Mouse (Mus musculus): ENCODE measurements around the gene Ttll5. TPM values are rescaled to one million over a fixed set of nuclear protein-coding genes. Genes with fewer than 3 reads are reported as not detected.
A peak's percentile ranks its signal among the peaks of the same experiment; 100 is the strongest.

The Ttll5 gene
- total RNA-seq, 1 experiment from 2014 or later: 21.7 TPM

DNA sequence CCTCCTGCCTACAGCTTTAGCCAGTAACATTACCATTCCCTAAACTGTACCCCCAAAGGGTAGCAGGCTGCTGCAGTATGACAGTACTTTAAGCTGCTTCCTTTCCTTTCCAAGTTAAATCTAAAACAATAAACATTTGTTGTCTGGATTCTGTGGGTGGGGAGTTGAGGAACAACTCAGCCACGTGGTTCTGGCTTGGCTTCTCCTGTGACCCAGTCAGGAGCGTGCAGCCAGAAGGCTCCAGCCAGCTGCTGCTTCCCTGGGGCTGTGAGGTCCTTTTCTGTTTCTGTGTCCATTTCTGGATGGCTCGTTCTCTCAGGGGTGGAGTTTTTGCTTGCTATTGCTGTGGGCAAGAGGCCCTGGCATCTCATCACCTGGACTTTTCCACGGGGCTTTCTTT is 149.6 kb downstream of the Ttll5 start:
- no peak for ATAC-seq (replicated peaks in 1 of 2; ENCODE audit: insufficient read depth in 1 of 2, low FRiP score in 2 of 2, low TSS enrichment in 1 of 2, low read depth in 1 of 2, poor library complexity in 2 of 2, severe bottlenecking in 2 of 2)

DNA sequence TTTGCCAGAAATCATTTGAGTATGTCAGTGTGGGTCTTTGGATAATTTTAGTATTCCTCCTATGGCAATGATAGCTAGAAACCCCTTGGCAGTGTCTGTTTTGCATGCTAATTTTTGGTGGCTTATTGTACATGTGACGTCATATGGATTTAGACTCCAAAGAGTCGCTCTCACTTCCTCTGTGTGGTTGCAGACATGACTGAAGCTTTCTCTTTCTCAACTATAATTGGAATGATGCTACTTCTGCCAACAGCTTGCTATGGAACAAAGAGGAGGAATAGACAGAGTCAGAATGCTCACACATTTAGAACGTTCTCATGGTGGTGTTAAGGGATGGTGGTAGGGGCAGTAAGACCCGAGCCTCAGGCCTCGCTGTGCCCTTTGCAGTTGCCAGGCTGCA is 155.5 kb downstream of the Ttll5 start:
- ATAC-seq (replicated peaks in 1 of 2; ENCODE audit: insufficient read depth in 1 of 2, low FRiP score in 2 of 2, low TSS enrichment in 1 of 2, low read depth in 1 of 2, poor library complexity in 2 of 2, severe bottlenecking in 2 of 2): peak in 1 of 2 experiments; percentile 21; a peak in 1 of 4 replicates

DNA sequence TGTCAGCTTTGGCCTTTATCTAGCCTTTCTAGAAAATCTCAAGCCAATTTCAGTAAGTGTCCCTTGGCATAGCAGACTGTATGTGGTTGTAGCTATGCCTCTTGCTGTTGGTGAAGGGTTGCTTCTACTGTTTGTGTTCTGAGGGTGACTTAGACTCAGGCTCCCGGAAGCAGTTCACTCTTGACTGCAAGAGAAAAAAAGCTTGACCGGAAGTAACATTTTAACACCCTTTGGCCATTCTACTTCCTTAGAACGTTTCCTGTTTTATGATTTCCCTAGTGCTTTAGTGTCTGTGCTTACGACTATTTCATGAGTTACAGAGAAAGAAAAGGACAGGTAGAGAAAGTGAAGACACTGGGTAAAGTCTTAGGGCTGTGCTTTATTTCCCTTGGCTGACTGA is 161.1 kb downstream of the Ttll5 start:
- no peak for ATAC-seq (replicated peaks in 1 of 2; ENCODE audit: insufficient read depth in 1 of 2, low FRiP score in 2 of 2, low TSS enrichment in 1 of 2, low read depth in 1 of 2, poor library complexity in 2 of 2, severe bottlenecking in 2 of 2)

DNA sequence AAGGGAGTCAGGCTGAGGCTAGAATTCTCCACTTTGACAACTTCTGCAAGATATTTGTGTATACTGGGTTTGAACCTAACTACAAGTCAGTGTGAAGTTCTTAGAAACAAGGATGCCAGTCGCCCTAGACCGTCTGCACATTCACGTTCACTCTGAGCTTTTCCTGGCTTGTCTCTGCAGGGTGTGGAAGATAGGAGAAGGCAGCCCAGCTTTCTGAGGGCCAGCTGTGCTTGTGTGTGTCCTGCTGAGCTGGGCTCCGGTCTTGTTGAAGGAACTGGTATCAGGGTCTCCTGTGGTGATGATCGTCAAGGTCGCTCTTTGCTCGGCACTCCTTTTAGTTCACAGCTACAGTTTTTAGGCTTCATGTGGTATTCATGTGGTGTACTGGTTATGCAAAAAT is 161.6 kb downstream of the Ttll5 start:
- ATAC-seq (replicated peaks in 1 of 2; ENCODE audit: insufficient read depth in 1 of 2, low FRiP score in 2 of 2, low TSS enrichment in 1 of 2, low read depth in 1 of 2, poor library complexity in 2 of 2, severe bottlenecking in 2 of 2): no peak

DNA sequence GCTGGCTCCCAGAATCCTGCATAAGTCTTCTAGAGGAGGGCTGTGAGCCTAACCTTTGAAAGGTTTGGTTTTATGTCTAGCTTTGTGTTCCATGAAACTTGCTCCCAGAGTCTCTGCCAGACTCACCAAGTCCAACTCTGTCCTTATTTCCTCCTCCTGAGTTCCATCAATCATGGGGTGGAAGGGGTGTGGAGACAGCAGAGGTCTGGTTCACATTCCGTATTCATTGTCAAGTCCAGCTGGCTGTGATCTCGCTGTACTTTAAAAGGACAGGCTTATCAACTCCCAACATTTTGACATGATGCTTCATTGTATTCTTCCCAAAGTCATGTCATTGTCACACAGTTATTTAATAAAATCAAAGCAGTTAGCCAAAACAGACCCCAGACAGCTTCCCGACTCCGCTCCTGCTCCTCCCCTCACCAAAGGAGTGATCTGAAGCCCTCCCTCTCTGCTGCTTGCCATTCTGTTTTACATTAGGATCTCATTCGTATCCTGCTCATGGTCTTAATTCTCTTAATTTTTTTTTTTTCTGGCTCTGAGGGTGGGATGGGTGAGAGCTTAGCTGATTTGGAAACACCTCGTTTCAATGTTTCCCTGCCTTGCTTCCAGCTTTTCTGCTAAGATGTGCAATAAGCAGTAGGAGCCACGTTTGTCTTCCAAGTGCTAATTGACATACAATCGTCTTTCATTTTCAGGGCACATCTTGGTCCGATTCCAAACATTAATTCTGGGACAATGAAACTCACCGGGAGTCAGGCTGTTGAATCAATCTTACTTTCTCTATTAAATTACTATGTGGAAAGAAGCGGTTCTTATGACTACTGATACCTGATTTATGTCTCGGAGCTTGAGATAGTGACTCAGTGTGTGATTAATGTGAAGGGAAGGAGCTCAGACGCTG is 162.3 kb downstream of the Ttll5 start:
- ATAC-seq (replicated peaks in 1 of 2; ENCODE audit: insufficient read depth in 1 of 2, low FRiP score in 2 of 2, low TSS enrichment in 1 of 2, low read depth in 1 of 2, poor library complexity in 2 of 2, severe bottlenecking in 2 of 2): no peak

DNA sequence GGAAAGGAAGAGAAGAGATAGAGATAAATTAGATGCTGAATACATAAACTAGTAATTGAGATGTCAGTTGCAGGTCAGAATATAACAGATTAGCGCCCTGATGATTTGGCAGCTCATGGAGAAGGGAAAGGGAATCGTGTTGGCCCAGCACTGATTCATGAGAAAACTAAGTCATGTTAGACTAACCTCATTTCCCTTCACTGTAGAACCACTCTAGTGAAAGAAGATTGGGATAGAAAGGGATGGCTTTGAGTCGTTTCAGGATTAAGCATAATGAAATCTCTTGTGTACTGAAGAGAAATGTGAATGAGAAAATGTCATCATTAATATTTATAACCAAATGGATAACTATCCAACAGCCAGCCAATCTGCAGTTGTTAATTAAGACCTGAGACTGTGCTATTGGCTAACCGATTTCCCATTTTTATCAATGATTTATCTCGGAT is 163.0 kb downstream of the Ttll5 start:
- ATAC-seq (replicated peaks in 1 of 2; ENCODE audit: insufficient read depth in 1 of 2, low FRiP score in 2 of 2, low TSS enrichment in 1 of 2, low read depth in 1 of 2, poor library complexity in 2 of 2, severe bottlenecking in 2 of 2): no peak

DNA sequence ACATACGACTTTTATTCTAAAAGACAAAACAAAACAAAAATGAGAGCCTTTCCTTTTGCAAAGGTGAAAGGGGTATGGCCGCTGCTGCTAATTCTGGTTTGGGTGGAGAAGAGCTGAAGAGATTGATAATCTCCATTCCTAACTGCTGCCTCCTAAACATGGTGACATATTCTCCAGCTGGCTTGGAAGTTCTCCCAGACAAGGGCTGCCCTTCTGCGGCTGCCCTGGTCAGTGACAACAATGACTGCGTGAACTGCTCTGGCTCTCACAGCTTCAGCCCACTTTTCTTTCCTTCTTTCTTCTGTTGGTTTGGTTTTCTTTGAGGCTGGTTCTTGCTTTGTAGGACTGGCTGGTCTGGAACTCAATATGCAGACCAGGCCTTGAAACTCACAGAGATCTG is 163.7 kb downstream of the Ttll5 start:
- no peak for ATAC-seq (replicated peaks in 1 of 2; ENCODE audit: insufficient read depth in 1 of 2, low FRiP score in 2 of 2, low TSS enrichment in 1 of 2, low read depth in 1 of 2, poor library complexity in 2 of 2, severe bottlenecking in 2 of 2)

DNA sequence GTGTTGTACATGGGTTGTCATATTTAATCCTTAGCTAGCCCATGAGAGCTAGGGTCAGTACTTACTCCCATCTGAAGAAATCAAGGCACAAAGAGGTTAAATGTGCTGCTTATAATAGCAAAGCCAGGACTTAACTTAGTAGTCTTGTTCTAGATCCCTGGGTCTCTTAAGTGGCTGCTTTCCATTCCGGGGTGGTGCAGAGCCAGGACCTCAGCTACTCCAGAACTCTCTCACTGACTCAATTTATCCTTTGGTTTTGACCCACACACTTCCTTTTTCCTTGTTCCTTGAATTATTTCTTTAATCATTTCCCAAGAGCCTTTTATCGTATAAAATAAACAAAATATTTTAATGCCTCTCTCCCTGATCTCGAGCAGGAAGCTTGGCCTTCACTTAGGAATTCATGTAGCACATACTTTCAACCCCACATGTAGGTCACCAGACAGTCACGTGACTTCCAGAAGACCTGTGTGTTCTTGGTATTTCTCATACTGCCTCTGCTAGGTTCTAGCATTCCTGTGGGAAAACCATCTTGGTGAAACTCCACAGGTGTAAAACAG is 164.4 kb downstream of the Ttll5 start:
- no peak for ATAC-seq (replicated peaks in 1 of 2; ENCODE audit: insufficient read depth in 1 of 2, low FRiP score in 2 of 2, low TSS enrichment in 1 of 2, low read depth in 1 of 2, poor library complexity in 2 of 2, severe bottlenecking in 2 of 2)

DNA sequence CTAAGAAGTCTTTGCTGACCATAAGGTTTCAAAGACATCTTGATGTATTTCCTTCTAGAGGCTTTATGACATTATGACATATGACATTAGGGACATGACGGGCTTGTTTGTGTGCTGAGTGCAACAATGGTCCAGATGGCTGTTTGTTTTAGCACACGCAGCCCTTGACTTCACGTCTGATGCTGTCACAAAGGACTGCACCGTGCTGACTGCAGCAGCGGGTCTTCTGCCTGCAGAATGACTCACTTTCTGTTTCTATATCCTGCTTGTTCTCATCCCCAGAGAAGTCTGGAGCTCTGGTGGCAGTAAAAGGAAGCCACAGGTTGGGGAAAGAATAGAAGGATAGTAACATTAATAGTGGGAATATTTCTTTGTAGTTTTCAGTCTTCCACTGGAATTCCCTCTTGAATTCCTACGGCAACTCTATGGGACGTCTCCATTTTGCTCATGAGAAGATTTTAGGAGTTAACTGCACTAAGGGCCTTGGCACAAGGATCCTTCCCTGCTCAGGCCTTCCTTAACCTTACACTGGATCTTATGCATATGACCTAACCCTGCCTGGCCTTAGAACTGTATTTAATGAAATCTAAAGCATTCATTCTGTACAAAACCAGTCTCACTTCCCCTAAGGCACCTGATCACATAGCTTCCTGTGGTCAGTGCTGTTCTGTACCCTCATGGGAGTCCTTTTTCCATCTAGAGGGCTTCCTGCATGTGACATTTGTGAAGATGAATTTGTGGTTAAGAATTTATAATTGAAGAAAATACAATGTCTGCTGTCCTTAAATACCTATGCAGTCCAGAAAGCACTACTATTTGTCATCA is 167.8 kb downstream of the Ttll5 start:
- ATAC-seq (replicated peaks in 1 of 2; ENCODE audit: insufficient read depth in 1 of 2, low FRiP score in 2 of 2, low TSS enrichment in 1 of 2, low read depth in 1 of 2, poor library complexity in 2 of 2, severe bottlenecking in 2 of 2): 0 out of 4 replicates have a peak, but pooled peaks of 1 of the 2 experiments have one; percentile 5

DNA sequence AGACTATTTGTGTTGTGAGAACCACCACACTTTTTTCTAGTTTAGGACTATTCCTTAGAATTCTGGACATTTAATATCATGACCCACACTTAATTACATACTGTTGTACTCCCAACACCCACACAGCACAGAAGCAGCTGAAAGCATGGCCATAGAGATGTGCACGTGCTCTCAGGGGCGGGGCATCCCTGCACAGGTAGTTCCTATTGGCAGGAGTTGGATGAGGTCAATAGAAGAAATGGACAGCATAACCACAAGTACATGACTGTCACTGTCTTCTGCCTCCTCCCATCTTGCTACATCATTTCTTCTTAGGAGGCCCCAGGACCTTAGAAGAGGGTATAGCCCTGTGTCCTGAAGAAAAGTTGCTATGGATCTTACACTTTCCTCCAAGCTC is 168.4 kb downstream of the Ttll5 start:
- no peak for ATAC-seq (replicated peaks in 1 of 2; ENCODE audit: insufficient read depth in 1 of 2, low FRiP score in 2 of 2, low TSS enrichment in 1 of 2, low read depth in 1 of 2, poor library complexity in 2 of 2, severe bottlenecking in 2 of 2)

DNA sequence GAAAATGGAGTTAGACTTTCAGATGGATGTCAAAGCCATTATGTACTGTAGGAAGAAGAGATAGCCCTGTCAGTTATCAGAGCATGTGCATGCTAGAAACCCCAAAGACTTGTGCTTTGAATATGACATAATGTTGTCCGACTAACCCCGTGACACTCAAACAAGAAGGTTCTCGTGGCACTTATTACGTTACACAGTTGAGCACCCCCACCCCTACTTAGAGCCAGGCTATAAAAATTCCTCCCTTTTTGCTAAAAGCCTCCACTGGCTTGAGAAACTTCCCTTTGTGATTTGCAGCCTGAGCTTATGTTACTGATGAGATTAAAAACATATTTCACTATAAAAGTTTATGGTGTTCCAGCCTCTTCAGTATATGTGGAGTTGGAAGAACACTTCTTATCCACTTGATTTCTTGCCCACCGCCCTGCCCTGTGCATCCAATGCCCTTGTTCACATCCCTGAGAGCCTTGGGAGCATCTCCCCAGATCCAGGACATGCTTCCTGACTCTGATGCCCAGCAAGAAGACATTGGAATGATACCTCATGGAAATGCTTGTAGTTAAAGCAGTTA is 169.4 kb downstream of the Ttll5 start:
- ATAC-seq (replicated peaks in 1 of 2; ENCODE audit: insufficient read depth in 1 of 2, low FRiP score in 2 of 2, low TSS enrichment in 1 of 2, low read depth in 1 of 2, poor library complexity in 2 of 2, severe bottlenecking in 2 of 2): no peak

DNA sequence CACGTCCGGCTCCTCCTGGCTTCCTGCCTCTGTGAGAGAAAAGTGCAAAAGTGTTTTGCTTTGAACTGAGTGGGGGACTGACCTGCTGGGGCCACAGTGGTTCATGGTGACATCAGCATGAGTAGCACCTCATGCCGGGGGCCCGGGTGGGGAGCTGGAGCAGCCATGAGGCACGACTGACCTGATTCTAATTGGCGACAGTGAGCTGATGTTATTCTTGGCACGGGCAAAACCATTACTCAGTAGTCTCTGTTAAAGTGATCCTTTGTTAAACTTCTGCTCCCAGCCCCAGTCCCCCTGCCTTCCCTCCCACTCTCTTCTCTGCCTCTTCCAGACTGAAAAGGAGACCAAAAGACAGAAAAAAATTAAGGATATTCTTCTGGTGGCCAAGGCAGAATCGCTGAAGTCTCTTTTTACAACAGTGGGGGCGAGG is 176.2 kb downstream of the Ttll5 start:
- ATAC-seq (replicated peaks in 1 of 2; ENCODE audit: insufficient read depth in 1 of 2, low FRiP score in 2 of 2, low TSS enrichment in 1 of 2, low read depth in 1 of 2, poor library complexity in 2 of 2, severe bottlenecking in 2 of 2): no peak

DNA sequence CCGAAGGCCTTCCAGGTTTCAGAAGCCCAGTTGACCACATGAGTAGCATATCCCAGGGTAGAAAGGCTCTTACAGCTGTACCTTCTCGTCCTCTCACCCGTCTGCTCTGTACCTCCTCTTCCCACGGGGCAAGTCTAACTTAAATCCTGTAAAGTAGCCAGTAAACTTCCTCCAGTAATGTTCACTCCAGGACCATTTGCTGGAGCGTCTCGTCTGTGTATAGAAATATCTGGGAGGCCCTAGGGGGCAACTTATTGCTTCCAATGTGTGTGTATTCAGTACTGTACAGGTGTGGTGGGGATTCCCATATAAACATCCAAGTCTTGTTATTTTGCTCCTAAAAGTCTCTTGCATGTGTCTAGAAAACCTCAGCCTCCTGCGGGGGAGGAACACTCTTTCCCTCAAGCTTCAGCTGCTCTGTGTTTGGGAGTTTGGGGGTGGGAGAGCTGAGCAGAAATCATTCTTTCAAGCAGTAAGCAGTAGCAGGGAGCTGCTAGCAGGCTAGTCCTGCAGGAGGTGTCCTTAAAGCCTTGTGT is 176.7 kb downstream of the Ttll5 start:
- ATAC-seq (replicated peaks in 1 of 2; ENCODE audit: insufficient read depth in 1 of 2, low FRiP score in 2 of 2, low TSS enrichment in 1 of 2, low read depth in 1 of 2, poor library complexity in 2 of 2, severe bottlenecking in 2 of 2): no peak

DNA sequence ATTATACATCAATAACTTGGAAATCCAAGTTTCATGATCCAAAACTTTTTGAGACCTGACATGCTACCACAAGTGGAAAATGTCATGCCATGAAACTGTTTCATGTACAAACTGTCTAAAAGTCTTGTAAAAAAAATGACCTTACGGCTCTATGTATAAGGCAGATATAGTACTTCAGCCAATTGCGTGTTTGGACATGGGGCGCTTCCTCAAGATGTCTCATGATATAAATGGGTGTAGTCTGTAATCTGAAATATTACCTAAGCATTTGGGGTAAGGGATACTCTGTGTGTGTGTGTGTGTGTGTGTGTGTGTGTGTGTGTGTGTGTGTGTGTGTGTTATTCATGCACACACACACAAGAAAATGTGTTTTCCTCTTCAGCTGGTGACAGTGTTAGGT is 180.2 kb downstream of the Ttll5 start:
- no peak for ATAC-seq (replicated peaks in 1 of 2; ENCODE audit: insufficient read depth in 1 of 2, low FRiP score in 2 of 2, low TSS enrichment in 1 of 2, low read depth in 1 of 2, poor library complexity in 2 of 2, severe bottlenecking in 2 of 2)

DNA sequence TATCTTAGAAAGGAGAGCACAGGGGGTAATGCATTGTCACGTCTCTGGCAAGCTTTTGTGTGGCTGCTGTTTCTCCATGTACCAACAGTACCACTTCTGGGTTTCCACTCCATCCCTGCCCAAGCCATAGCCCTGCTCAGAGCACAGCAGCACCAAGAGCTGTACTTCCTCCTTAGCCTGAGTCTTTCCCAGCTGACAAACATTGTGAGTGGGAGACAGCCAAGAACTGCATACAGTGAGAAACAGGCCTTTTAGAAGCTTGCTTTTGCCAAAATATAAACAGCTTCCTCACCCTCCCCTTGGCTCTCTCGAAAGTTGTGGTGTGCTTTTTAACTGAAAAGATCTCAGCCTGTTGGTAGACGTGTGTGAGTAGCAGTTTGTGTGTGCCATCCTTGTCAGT is 182.9 kb downstream of the Ttll5 start:
- ATAC-seq (replicated peaks in 1 of 2; ENCODE audit: insufficient read depth in 1 of 2, low FRiP score in 2 of 2, low TSS enrichment in 1 of 2, low read depth in 1 of 2, poor library complexity in 2 of 2, severe bottlenecking in 2 of 2): 0 out of 4 replicates have a peak, but pooled peaks of 1 of the 2 experiments have one; percentile 32

DNA sequence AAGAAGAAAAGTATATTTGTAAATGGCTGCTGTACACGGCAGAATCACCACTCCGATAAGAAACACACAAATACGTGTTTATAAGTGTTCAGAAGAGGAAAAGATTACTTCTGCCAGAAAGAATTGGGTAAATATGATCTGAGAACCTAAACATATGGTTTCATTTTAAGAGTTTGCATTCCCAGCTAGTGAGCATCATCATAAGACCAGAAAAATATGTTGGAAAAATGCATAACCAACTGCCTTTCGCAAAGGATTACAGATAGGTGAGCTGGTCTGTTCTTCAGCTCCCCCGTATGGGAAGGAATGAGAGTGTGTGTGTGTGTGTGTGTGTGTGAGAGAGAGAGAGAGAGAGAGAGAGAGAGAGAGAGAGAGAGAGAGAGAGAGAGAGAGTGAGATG is 186.2 kb downstream of the Ttll5 start:
- ATAC-seq (replicated peaks in 1 of 2; ENCODE audit: insufficient read depth in 1 of 2, low FRiP score in 2 of 2, low TSS enrichment in 1 of 2, low read depth in 1 of 2, poor library complexity in 2 of 2, severe bottlenecking in 2 of 2): no peak

DNA sequence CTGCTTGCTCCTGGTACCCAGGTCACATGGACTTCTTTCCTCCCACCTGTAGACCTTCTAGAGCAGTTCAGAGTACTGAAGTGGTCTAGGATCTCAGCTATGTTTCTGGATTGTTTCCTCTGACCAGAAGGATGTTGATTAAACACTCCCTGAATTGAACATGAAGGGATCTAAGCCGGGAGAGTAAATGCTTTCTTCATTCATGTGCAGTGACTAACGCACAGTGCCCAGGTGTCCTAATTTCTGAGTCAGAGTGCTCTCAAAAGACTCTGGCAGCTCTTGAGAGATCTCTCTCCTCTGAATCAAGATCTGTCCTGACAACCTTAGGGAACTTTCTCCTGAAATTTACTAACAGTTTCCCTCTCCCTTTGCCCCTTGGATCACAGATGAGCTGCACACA is 187.7 kb downstream of the Ttll5 start:
- no peak for ATAC-seq (replicated peaks in 1 of 2; ENCODE audit: insufficient read depth in 1 of 2, low FRiP score in 2 of 2, low TSS enrichment in 1 of 2, low read depth in 1 of 2, poor library complexity in 2 of 2, severe bottlenecking in 2 of 2)

Measured in hematopoietic stem cell, adult 5-6 weeks (primary cell).